Mouse (Mus musculus): Measurements from ENCODE around the gene Polr2e.

DNA sequence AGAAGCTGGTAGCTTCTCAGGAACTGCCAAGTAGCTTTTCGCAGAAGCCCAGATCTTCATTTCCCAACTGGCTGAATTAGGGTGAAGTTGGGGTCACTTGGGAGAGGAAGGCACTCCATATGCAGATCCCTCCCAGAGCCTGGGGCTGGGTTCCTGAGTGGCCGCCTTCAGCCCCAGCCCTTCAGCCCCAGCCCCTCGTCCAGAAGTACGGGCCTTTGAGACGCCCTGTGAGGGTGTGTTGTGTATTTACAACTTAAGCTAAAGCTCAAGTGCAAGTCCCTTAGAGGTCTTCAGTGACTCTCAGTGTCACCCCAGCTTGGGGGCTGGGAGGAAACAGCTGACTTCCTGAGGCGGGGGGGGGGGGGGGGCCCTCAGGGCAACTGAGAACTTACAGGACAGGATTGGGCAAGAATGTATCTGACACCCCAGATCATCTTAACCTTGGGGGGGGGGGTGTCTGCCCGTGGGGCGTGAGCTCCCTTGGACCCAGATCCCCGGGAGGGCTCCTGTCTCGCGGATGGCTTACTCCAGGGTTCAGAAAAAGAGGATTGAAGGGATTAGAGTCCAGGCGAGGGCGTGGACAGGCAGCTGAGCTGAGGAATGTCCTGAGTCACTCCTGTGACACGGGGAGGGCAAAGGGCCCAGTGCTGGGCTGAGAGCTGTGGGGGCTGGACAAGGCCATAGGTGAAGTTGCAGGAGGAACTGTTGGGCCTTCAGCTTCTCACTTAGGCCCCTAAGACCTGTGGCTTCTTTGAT is 12.2 kb upstream of the Polr2e start:
- TF ChIP-seq CTCF (IDR thresholded peaks at IDR 0.05; ENCODE audit: low read depth, low read length) (no peak), POLR2A (IDR thresholded peaks at IDR 0.05; ENCODE audit: borderline replicate concordance, low read depth, low read length) (no peak)
